Mouse (Mus musculus): ENCODE measurements around the gene Vmn1r158. TPM values are rescaled to one million over a fixed set of nuclear protein-coding genes. Genes with fewer than 3 reads are reported as not detected.

The Vmn1r158 gene
- total RNA-seq (2023; ENCODE audit: inconsistent age), result not detected in 4 replicates

DNA sequence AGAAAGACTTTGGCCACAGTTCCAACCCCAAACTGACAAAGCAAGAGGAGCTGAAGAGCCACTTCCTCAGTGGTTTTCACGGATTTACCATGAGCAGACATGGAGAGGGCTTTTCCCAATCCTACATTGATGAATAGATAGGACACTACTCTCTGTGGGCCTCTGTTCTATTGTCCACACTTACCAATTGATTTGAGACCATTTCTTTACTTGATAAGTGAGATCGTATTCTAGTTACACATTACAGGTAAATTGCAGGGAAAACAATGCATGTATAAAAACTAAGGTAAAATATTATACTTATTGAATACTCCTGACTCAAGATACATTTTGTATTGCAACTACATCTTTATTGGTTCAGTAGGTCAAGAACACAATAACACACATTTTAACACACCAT lies at the start of gene Vmn1r158:
TSS of gene Vmn1r158 (minus strand) at position 101 of the 400 bp plus-strand sequence.

DNA sequence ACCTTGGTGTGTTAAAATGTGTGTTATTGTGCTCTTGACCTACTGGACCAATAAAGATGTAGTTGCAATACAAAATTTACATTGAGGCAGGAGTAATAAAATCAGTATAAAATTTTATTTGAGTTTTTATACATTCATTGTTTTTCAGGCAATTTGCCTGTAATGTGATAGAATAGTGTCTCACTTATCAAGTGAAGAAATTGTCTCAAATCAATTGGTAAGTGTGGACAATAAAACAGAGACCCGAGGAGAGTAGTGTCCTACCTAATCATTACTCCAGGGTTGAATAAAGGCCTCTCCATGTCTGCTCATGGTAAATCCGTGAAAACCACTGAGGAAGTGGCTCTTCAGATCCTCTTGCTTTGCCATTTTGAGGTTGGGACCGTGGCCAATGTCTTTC lies 29.2 kb downstream of the Vmn1r158 start, which contains the start of gene Vmn1r157:
TSS of gene Vmn1r157 (plus strand) at position 301 of the 400 bp plus-strand sequence.

Other genes starting within 250 kb of the Vmn1r158 start
- gene Gm4201, start 225.4 kb downstream of the Vmn1r158 start, total RNA-seq (2023; ENCODE audit: inconsistent age), result not detected in 4 replicates
- gene Gm4565, start 202.7 kb downstream of the Vmn1r158 start, total RNA-seq (2023; ENCODE audit: inconsistent age), result not detected in 4 replicates
- not detected in 4 replicates for gene Vmn1r155, start 132.8 kb downstream of the Vmn1r158 start, total RNA-seq (2023; ENCODE audit: inconsistent age)
- gene Gm8693, start 98.5 kb downstream of the Vmn1r158 start, total RNA-seq (2023; ENCODE audit: inconsistent age), result not detected in 4 replicates
- gene Gm4567, start 71.1 kb downstream of the Vmn1r158 start, total RNA-seq (2023; ENCODE audit: inconsistent age), result not detected in 4 replicates
- not detected in 4 replicates for gene Vmn1r157, start 29.1 kb downstream of the Vmn1r158 start, total RNA-seq (2023; ENCODE audit: inconsistent age)
- gene Vmn1r159, start 52.8 kb upstream of the Vmn1r158 start, total RNA-seq (2023; ENCODE audit: inconsistent age), result not detected in 4 replicates
- not detected in 4 replicates for gene Vmn1r160, start 80.4 kb upstream of the Vmn1r158 start, total RNA-seq (2023; ENCODE audit: inconsistent age)
- gene Gm4214, start 193.9 kb upstream of the Vmn1r158 start, total RNA-seq (2023; ENCODE audit: inconsistent age), result not detected in 4 replicates
- not detected in 4 replicates for gene Gm4216, start 229.1 kb upstream of the Vmn1r158 start, total RNA-seq (2023; ENCODE audit: inconsistent age)

Measured in B cell, adult (primary cell).